Mouse (Mus musculus): Measurements from ENCODE around the gene Rps6kl1.

DNA sequence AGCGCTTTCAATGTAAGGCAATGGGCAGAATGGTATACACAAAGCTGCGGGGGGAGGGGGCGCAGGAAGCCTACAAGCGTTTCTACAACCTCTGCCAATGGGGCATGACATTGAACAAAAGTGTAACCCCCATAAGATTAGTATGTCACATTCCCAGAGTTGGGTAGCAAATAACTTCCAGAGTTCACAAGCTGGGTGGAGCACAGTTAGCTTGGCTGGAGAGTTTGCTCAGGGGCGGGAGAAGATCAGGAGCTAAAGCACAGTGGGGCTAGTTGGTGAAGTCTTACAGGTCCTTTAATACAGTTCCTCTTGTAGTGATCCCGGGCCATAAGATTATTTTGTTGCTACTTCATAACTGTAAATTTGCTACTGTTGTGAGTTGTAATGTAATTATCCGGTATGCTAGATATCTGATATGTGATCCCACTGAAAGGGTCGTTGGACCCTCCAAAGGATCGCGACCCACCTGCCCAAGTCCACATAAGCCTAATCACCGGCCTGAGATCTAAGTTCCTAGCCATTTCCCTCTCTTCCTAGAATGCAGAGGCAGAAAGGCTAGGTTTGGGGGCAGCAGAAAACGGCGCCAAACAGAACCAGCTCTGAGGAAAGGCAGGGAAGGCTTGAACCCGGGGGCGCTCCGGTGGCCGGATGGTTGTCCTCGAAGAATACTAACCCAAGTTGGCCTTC is 40.9 kb downstream of the Rps6kl1 start:
- TF ChIP-seq CTCF (IDR thresholded peaks at IDR 0.05; ENCODE audit: control insufficient read depth, insufficient read depth, insufficient replicate concordance, low read depth, low read length) (no peak), POLR2A (IDR thresholded peaks at IDR 0.05; ENCODE audit: control insufficient read depth, low read depth, low read length) (no peak)

Data from testis, adult 2 months (tissue).